Mouse (Mus musculus) layer of hippocampus, adult 9-11 months (tissue): Measurements from ENCODE around the gene Gm15023.
"Not testable (repeated sequence)": the region's sequence is repeated elsewhere in the genome, so short reads cannot be mapped to it uniquely, and the experiment has no call there.

Source experiments
- DNase-seq: peaks from one replicate; pipeline ENCODE4 v3.0.0; 2022

Gene Gm15023

GRCm38 (mm10) chrX:135177532-135177931 is at the start of gene Gm15023:
Gene Gm15023 (minus strand): TSS chrX:135177632.
- DNase-seq, result not testable (repeated sequence)

DNA sequence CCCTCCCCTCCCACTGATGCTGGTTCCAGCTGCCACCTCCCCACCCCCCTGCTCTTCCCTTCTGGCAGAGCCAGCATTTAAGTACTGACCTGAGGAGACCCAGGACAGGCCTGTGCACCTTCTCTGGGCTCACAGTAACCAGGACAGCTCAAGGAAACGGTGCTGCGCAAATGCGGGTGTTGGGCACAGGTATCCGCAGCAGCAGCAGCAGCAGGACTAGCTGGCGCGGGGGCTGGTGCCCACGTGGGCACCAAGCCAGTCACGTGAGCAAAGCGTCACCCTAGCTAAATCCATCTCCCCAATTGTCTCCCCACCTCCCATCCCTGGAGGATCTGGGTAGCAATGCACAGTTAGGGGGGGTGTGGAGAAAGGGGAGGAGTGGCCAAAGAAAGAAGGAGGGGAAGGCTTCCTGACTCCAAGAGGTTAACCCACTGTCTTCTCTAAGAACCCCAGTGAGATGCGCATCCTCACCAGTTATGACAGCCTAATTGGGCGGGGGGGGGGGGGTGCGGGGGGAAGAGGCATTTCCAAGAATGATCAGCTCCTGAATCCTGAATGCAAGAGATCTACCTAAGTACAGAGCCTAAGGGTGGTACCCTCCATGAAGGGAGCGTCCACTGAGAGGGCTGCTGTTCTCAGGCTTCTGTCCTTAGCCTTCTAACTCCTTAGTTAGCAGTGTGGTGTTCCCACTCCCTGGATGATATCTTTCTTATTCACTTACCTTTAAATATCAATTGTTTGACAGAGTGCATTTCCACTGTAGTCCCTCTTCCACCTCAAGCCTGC is 33.2 kb upstream of the Gm15023 start, which contains the start of gene Tceal6:
Tceal6 (minus strand) TSS at position 252 of the 786 bp plus-strand sequence.
- peak; percentile 45 for DNase-seq

GRCm38 (mm10) chrX:135209773-135210435 is 32.5 kb upstream of the Gm15023 start:
- DNase-seq, result peak; percentile 1

- DNase-seq, result not testable (repeated sequence)
Observed at GRCm38 (mm10) chrX:135189924-135190323, 12.5 kb upstream of the Gm15023 start.

DNA sequence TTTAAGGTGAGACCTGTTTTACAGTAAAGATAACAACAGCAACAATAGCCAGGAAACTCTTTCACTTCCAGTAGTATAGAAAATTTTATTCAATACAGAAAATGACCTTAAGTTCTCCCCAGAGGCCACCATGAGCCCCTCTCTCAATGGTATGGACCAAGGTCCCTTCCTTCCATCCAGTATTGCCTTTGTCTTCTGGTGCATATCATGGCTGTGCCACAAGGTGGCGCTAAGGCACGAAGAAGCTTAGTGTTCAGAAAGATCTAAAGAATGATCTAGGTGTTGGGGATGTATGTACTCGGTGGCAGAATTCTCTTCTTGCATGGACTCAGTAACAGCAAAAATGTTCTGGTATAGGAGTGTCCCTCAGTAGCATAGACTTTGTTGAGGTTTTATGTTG is 11.2 kb upstream of the Gm15023 start:
- not testable (repeated sequence) for DNase-seq
